Mouse (Mus musculus): ENCODE results near the gene Vmac. TPM values are rescaled to one million over a fixed set of nuclear protein-coding genes. Genes with fewer than 3 reads are reported as not detected.

Vmac gene
- total and polyA plus RNA-seq, 3 experiments, result 2.6 to 8.0 TPM; not detected in 1

- H3K4me3 ChIP-seq (ENCODE audit: control insufficient read depth in 1 of 2, insufficient read depth in 1 of 2, low read depth in 2 of 2, low read length in 2 of 2), result peak overlapping the region; percentile 35 to 43
- H3K4me1 ChIP-seq (ENCODE audit: control insufficient read depth in 1 of 2, insufficient read depth in 2 of 2, low read length in 2 of 2), result peaks cover 0 to 28% of the 10 kb centered on the region in 2 experiments; a peak in 3 of 4 replicates
- peak; percentile 98 for DNase-seq (ENCODE audit: low read depth, low spot score)
- peak overlapping the region; percentile 87 for H3K27ac ChIP-seq (ENCODE audit: control insufficient read depth, low read depth, low read length)
- H3K36me3 ChIP-seq (ENCODE audit: control insufficient read depth in 1 of 2, insufficient read depth in 2 of 2, low read length in 2 of 2), result peaks cover 0 to 9% of the 10 kb centered on the region in 2 experiments; a peak in 2 of 4 replicates
- H3K79me2 ChIP-seq (ENCODE audit: control insufficient read depth, insufficient read depth, low read length, poor library complexity), result peaks cover 14% of the 10 kb centered on the region
- H3K27me3 ChIP-seq (ENCODE audit: control insufficient read depth in 1 of 2, insufficient read depth in 2 of 2, low read length in 2 of 2), result no peaks in the 10 kb centered on the region
- no peaks in the 10 kb centered on the region for H3K9me3 ChIP-seq (replicated peaks; ENCODE audit: insufficient read depth, low read length)
- peak overlapping the region; percentile 59 for H3K9ac ChIP-seq (ENCODE audit: control insufficient read depth, low read depth, low read length, poor library complexity, severe bottlenecking)
- peak; percentile 72; the same call in 1 of the 2 replicates for TF ChIP-seq MAZ (IDR thresholded peaks at IDR 0.05; ENCODE audit: low read depth, low read length)
- TF ChIP-seq SMC3 (IDR thresholded peaks at IDR 0.05; ENCODE audit: low read depth, low read length), result peak; percentile 41
- peak; percentile 77 for TF ChIP-seq MXI1 (IDR thresholded peaks at IDR 0.05; ENCODE audit: low read depth, low read length)
- peak; percentile 28 to 64; a peak in 2 of 4 replicates for TF ChIP-seq POLR2A (IDR thresholded peaks at IDR 0.05; ENCODE audit: control insufficient read depth in 1 of 2, insufficient read depth in 1 of 2, low read depth in 1 of 2, low read length in 2 of 2, poor library complexity in 1 of 2)
- TF ChIP-seq SIN3A (IDR thresholded peaks at IDR 0.05; ENCODE audit: low read length), result peak; percentile 91
- TF ChIP-seq ETS1 (IDR thresholded peaks at IDR 0.05; ENCODE audit: low read depth, low read length), result peak; percentile 65
- TF ChIP-seq KAT2A (conservative IDR thresholded peaks at IDR 0.05; ENCODE audit: low read depth, low read length), result no peak; the same call in none of the 2 replicates
- TF ChIP-seq ZNF384 (IDR thresholded peaks at IDR 0.05; ENCODE audit: low read depth, low read length), result 0 out of 2 replicates have a peak, but pooled peaks have one; percentile 8
- peak; percentile 39; the same call in 1 of the 2 replicates for TF ChIP-seq RCOR1 (IDR thresholded peaks at IDR 0.05; ENCODE audit: low read depth, low read length)
- peak; percentile 43 for TF ChIP-seq RAD21 (IDR thresholded peaks at IDR 0.05; ENCODE audit: low read depth, low read length)
- TF ChIP-seq BHLHE40 (IDR thresholded peaks at IDR 0.05; ENCODE audit: borderline replicate concordance, low read depth, low read length), result peak; percentile 57; the same call in 1 of the 2 replicates
- TF ChIP-seq MYB (IDR thresholded peaks at IDR 0.05; ENCODE audit: low read depth, low read length), result peak; percentile 69
- peak; percentile 79 for TF ChIP-seq ZKSCAN1 (IDR thresholded peaks at IDR 0.05; ENCODE audit: low read depth, low read length)
- peak; percentile 75 for TF ChIP-seq TCF12 (IDR thresholded peaks at IDR 0.05; ENCODE audit: low read depth, low read length)
- TF ChIP-seq MYC (IDR thresholded peaks at IDR 0.05; ENCODE audit: low read depth, low read length), result peak; percentile 83
- TF ChIP-seq CHD2 (IDR thresholded peaks at IDR 0.05; ENCODE audit: low read length), result no peak
- no peak for TF ChIP-seq ZMIZ1 (IDR thresholded peaks at IDR 0.05; ENCODE audit: low read depth, low read length)
- no peak for TF ChIP-seq UBTF (IDR thresholded peaks at IDR 0.05; ENCODE audit: borderline replicate concordance, insufficient read depth, low read depth, low read length)
- TF ChIP-seq HCFC1 (IDR thresholded peaks at IDR 0.05; ENCODE audit: low read depth, low read length), result peak; percentile 75
- no peak for TF ChIP-seq USF2 (IDR thresholded peaks at IDR 0.05; ENCODE audit: borderline replicate concordance in 1 of 2, insufficient read depth in 1 of 2, low read depth in 1 of 2, low read length in 2 of 2)
- TF ChIP-seq CTCF (IDR thresholded peaks at IDR 0.05 in 2 of 3, conservative IDR thresholded peaks at IDR 0.05 in 1 of 3; ENCODE audit: control insufficient read depth in 1 of 3, insufficient read depth in 1 of 3, low read depth in 2 of 3, low read length in 3 of 3, poor library complexity in 1 of 3, severe bottlenecking in 1 of 3), result peak; percentile 68 to 100 (median 96)
- 0 out of 2 replicates have a peak, but pooled peaks have one; percentile 23 for TF ChIP-seq NRF1 (IDR thresholded peaks at IDR 0.05; ENCODE audit: insufficient read depth, low read depth, low read length, poor library complexity, severe bottlenecking)
- TF ChIP-seq POLR2AphosphoS5 (IDR thresholded peaks at IDR 0.05; ENCODE audit: borderline replicate concordance, low read depth, low read length), result 0 out of 2 replicates have a peak, but pooled peaks have one; percentile 52
- no peak for TF ChIP-seq MEF2A (IDR thresholded peaks at IDR 0.05; ENCODE audit: extremely low read depth, insufficient replicate concordance, low read depth, low read length, poor library complexity, severe bottlenecking)
- TF ChIP-seq ELF1 (IDR thresholded peaks at IDR 0.05; ENCODE audit: low read depth, low read length), result peak; percentile 67
- TF ChIP-seq TAL1 (IDR thresholded peaks at IDR 0.05; ENCODE audit: low read length), result 0 out of 2 replicates have a peak, but pooled peaks have one; percentile 14
- 0 out of 2 replicates have a peak, but pooled peaks have one; percentile 33 for TF ChIP-seq CHD1 (IDR thresholded peaks at IDR 0.05; ENCODE audit: low read depth, low read length)
- TF ChIP-seq TBP (IDR thresholded peaks at IDR 0.05; ENCODE audit: low read depth, low read length), result no peak
- TF ChIP-seq JUND (IDR thresholded peaks at IDR 0.05; ENCODE audit: low read depth, low read length), result no peak
- TF ChIP-seq ZC3H11A (IDR thresholded peaks at IDR 0.05; ENCODE audit: low read depth, low read length), result peak; percentile 38
- peak; percentile 53 to 65; a peak in 3 of 4 replicates for TF ChIP-seq EP300 (IDR thresholded peaks at IDR 0.05; ENCODE audit: low read depth in 1 of 2, low read length in 2 of 2)
- TF ChIP-seq GABPA (IDR thresholded peaks at IDR 0.05; ENCODE audit: low read depth, low read length), result no peak
- peak; percentile 41 for TF ChIP-seq NELFE (IDR thresholded peaks at IDR 0.05; ENCODE audit: low read depth, low read length)
Observed at GRCm38 (mm10) chr17:56762769-56763731, 45.2 kb upstream of the Vmac start.
